Mouse (Mus musculus): ENCODE data around the gene Nos1. TPM values are rescaled to one million over a fixed set of nuclear protein-coding genes. Genes with fewer than 3 reads are reported as not detected.

Gene Nos1
- 0.30 and 0.43 TPM in 2 replicates for polyA plus RNA-seq (2015; fragmentation: Nextera tagmentation; extraction: Ambion mirVana)

GRCm38 (mm10) chr5:117780681-117781080, at the start of gene Nos1:
Gene Nos1 (plus strand): TSS chr5:117781032.

GRCm38 (mm10) chr5:117976657-117977500, 196.0 kb downstream of the Nos1 start, which contains the start of gene Fbxo21:
Gene Fbxo21 (plus strand): TSS chr5:117976730.

Other genes with a start within 250 kb of the Nos1 start
- gene Fbxo21, start 195.7 kb downstream of the Nos1 start, polyA plus RNA-seq (2015; fragmentation: Nextera tagmentation; extraction: Ambion mirVana): 39.8 and 63.5 TPM in 2 replicates
- gene Tesc, start 246.7 kb downstream of the Nos1 start, polyA plus RNA-seq (2015; fragmentation: Nextera tagmentation; extraction: Ambion mirVana): 90.8 and 137 TPM in 2 replicates

All from adrenal gland, postnatal 0 days (tissue).